8 mouse cellular contexts compared by ENCODE assay signal in genomic region chr13:97240965-97241786, GRCm38 (mm10). TPM values are rescaled to one million over a fixed set of nuclear protein-coding genes. Genes with fewer than 3 reads are reported as not detected.
A peak's percentile ranks its signal among the peaks of the same experiment; 100 is the strongest.
DNase-seq lines count a peak whose midpoint lies in the region; ATAC-seq lines count a peak whose summit lies in the region.

Gene Enc1 (plus strand): TSS chr13:97241105.

- H3K4me2 ChIP-seq in hindbrain, embryonic 15.5 days = peak within 1 kb of the TSS; percentile 91

- ATAC-seq in hindbrain, embryonic 15.5 days (ENCODE audit: low FRiP score, low read depth) = peak; percentile 81

- H3K27ac ChIP-seq in hindbrain, embryonic 15.5 days (replicated peaks) = peak within 1 kb of the TSS; percentile 95

- peak within 1 kb of the TSS; percentile 86 for H3K4me3 ChIP-seq in hindbrain, embryonic 15.5 days

- no peaks in the 10 kb centered on the region for H3K9me3 ChIP-seq in hindbrain, embryonic 15.5 days

- no peaks in the 10 kb centered on the region for H3K27me3 ChIP-seq in hindbrain, embryonic 15.5 days

- H3K4me1 ChIP-seq in hindbrain, embryonic 15.5 days (replicated peaks) = peaks cover 71% of the 10 kb centered on the region

- peak; percentile 96 for DNase-seq in ZHBTc4 (ENCODE audit: low read depth, low spot score)
- peak; percentile 46 to 58 for DNase-seq in cerebellum, postnatal 36 days
- DNase-seq in gastrocnemius, adult 18-20 months (ENCODE audit: low spot score) = peak; percentile 87
- DNase-seq in left cerebral cortex, adult 11 months (ENCODE audit: low spot score) = peak; percentile 80
- peak; percentile 95 to 97 for DNase-seq in lung, postnatal 4 days
- DNase-seq in right cerebral cortex, adult 18-20 months = peak; percentile 92
- peak; percentile 87 for DNase-seq in urinary bladder, adult 2 months (ENCODE audit: low spot score)

- H3K9ac ChIP-seq in hindbrain, embryonic 15.5 days = peak within 1 kb of the TSS; percentile 92

- peaks cover 5% of the 10 kb centered on the region; the same call in 1 of the 2 replicates for H3K36me3 ChIP-seq in hindbrain, embryonic 15.5 days

- WGBS in hindbrain, embryonic 15.5 days = under 1% methylated on average over 78 of the region's 89 CpGs

RNA-seq across cellular contexts. Expression of gene Enc1, which starts in this region (rescaled TPM):
- total RNA-seq in gastrocnemius, adult 18-20 months (2021) = 1 to 10 TPM; 2.4 to 2.6 TPM
- 57.3 and 59.7 TPM in 2 replicates for polyA plus RNA-seq in hindbrain, embryonic 15.5 days (2015; fragmentation: Nextera tagmentation; extraction: Ambion mirVana)
- polyA plus RNA-seq in urinary bladder, adult 2 months (2012; rRNA removed) = 7.4 and 9.3 TPM in 2 replicates

Comparison
In these comparisons a context has a peak if more than half of its experiments do, and no peak if none do; other contexts are left out.
1. Peak in every context shown above with its lines: DNase-seq, ATAC-seq, H3K4me3 ChIP-seq and H3K27ac ChIP-seq.